Mouse (Mus musculus) small intestine, adult 2 months (tissue): ENCODE measurements around the gene Cwf19l1. TPM values are rescaled to one million over a fixed set of nuclear protein-coding genes. Genes with fewer than 3 reads are reported as not detected.

Source experiments
- H3K27ac ChIP-seq: fragments of 200-500 bp; 2 replicates; pipeline ENCODE4 v1.5.1; 2012; ENCODE audit warnings: low read depth, low read length, control low read depth, inconsistent platforms; ENCODE audit not compliant: insufficient read depth
- H3K27me3 ChIP-seq: fragments of 200-500 bp; 2 replicates; pipeline ENCODE4 v1.6.1; 2012; ENCODE audit warnings: mild to moderate bottlenecking, moderate library complexity, low read length, inconsistent platforms; ENCODE audit not compliant: control insufficient read depth, insufficient read depth
- H3K36me3 ChIP-seq: fragments of 200-500 bp; 2 replicates; pipeline ENCODE4 v1.6.1; 2012; ENCODE audit warnings: mild to moderate bottlenecking, low read length, control low read depth, inconsistent platforms; ENCODE audit not compliant: control insufficient read depth, insufficient read depth
- H3K4me1 ChIP-seq: fragments of 200-500 bp; 2 replicates; pipeline ENCODE4 v1.6.1; 2012; ENCODE audit warnings: low read length, inconsistent platforms, mixed read lengths; ENCODE audit not compliant: control insufficient read depth, insufficient read depth, insufficient read length
- H3K4me3 ChIP-seq: fragments of 200-500 bp; 2 replicates; pipeline ENCODE4 v1.5.1; 2012; ENCODE audit warnings: low read depth, mild to moderate bottlenecking, control low read depth, inconsistent platforms, low read length, moderate library complexity
- CTCF ChIP-seq: fragments of 200-500 bp; IDR thresholded peaks from 2 replicates; pipeline ENCODE4 v1.5.1; 2012; ENCODE audit warnings: low read depth, mild to moderate bottlenecking, control low read depth, inconsistent platforms, low read length, moderate library complexity, mixed read lengths; ENCODE audit not compliant: insufficient replicate concordance, insufficient read length; ENCODE audit errors: extremely low read depth
- POLR2A ChIP-seq: fragments of 200-500 bp; IDR thresholded peaks from 2 replicates; pipeline ENCODE4 v1.6.1; 2012; ENCODE audit warnings: low read depth, mild to moderate bottlenecking, control low read depth, inconsistent platforms, low read length, moderate library complexity
- WGBS: fragments of 180-500 bp; shearing (Covaris S2); methylation state at CpG from one replicate; pipeline ENCODE4 v1.1.7; 2018; 5-methylcytosine and 5-hydroxymethylcytosine counted together
- polyA plus RNA-seq: library from polyadenylated mRNA; depleted of rRNA; stranded (reverse); fragments of >200 nt; gene quantifications from 2 replicates; pipeline ENCODE4 v1.2.3, GENCODE M21; 2012; rRNA removed

Gene Cwf19l1
- 0.77 and 1.7 TPM in 2 replicates for polyA plus RNA-seq

DNA sequence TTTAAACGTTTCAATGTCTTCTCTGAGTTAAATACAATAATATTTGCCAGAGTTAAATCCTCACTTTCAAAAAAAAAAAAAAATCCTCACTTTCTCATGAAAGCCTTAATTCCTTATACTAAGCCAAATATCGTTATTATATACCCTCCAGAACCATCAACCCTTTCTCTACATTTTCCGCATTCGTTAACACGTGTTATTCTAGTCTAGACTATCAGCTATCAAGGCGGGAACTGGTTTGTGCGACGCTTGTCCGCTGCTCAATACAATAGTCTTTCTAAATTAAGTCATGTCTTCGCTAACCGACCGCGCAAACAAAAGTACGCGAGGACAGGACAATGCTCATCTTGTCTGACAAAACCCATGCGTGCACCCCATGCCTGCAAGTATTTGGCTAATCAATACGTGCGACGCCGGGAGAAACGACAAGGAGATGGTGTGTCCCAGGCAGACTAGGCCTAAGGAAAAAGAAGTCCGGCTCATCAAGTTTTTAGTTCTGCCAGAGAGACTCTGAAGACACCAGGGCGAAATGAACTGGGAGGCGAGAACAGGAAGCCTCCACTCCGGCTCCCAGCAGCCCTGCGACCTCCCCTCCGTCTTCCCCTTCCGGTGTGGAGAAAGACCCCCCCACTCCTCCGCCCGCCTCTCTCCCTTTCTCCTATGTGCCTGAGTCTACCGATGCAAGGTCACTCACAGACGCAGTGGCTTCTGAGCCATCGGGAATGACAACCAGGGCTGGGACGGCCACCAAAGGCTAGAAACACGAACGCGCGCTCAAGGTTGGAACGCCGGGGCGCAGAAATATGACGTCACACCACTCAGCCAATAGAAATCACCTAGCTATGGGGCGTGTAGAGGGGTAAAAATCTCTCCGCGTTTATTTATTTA lies at the start of gene Cwf19l1:
TSS of gene Cwf19l1 (minus strand) at position 805 of the 888 bp plus-strand sequence.
- TF ChIP-seq CTCF (no peak), POLR2A (no peak)
- no peaks in the 10 kb centered on the region for H3K27me3 ChIP-seq
- under 1% methylated on average over 45 of the region's 45 CpGs for WGBS
- peaks cover 2% of the 10 kb centered on the region; the same call in 1 of the 2 replicates for H3K4me1 ChIP-seq
- peak within 1 kb of the TSS; percentile 86 for H3K4me3 ChIP-seq
- peak within 1 kb of the TSS; percentile 37 for H3K27ac ChIP-seq
- peaks cover 15% of the 10 kb centered on the region for H3K36me3 ChIP-seq

DNA sequence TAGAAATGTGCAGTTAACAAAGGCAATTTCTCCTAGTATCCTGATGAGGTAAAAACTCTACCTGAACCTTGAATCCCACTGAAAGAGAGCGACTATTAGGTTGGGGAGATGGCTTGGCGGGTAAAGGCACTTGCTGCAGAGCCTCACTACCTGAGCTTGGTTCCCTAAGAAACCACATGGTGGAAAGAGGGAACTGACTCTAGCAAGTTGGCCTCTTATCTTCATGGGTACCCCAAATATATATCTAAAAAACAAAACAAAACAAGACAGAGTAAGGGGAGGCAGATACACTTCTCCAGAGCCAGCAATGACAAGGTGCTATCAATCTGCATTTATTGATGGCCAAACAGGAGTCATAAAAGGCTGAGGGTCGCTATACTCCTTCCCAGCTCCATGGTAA lies 48.3 kb upstream of the Cwf19l1 start:
- WGBS: 48% methylated on average over 3 of the region's 3 CpGs
- no peak for TF ChIP-seq POLR2A
- TF ChIP-seq CTCF: no peak
- H3K4me1 ChIP-seq: no peaks in the 10 kb centered on the region

DNA sequence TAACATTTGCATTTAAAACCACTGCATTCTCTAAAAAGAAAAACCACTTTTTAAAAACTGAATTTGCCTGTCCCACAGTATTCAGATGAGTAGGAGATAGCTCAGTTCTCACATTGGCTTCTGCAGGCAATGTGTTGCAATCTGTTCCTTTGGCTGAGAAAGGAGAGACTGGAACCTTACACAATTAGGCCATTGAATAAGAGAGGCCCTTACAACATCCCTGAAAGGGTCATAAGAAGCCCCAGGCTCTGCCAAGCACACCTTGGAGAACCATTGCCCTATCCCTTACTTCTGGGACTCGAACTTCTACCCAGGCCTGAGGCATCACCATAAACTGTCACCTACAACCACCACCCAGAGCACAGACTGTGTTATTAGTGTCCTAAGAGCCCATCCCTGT lies 44.8 kb upstream of the Cwf19l1 start:
- H3K4me3 ChIP-seq: no peak overlapping the region
- H3K27ac ChIP-seq: no peak overlapping the region
- H3K27me3 ChIP-seq: no peaks in the 10 kb centered on the region
- no peaks in the 10 kb centered on the region for H3K36me3 ChIP-seq
- 83% methylated on average over 1 of the region's 1 CpGs for WGBS
- no peaks in the 10 kb centered on the region for H3K4me1 ChIP-seq
- TF ChIP-seq POLR2A (no peak), CTCF (no peak)

More for the DNA sequence above, 48.3 kb upstream of the Cwf19l1 start:
- Histone ChIP-seq H3K27ac (no peak overlapping the region), H3K4me3 (no peak overlapping the region), H3K27me3 (no peaks in the 10 kb centered on the region), H3K36me3 (no peaks in the 10 kb centered on the region)

- WGBS: 71% methylated on average over 3 of the region's 3 CpGs
- H3K4me3 ChIP-seq: no peak overlapping the region
Measured at GRCm38 (mm10) chr19:44176741-44177140, 41.1 kb upstream of the Cwf19l1 start.

GRCm38 (mm10) chr19:44174835-44175234 lies 39.2 kb upstream of the Cwf19l1 start:
- no peaks in the 10 kb centered on the region for H3K27me3 ChIP-seq
- 58% methylated on average over 8 of the region's 8 CpGs for WGBS
- H3K36me3 ChIP-seq: no peaks in the 10 kb centered on the region
- TF ChIP-seq CTCF: no peak
- TF ChIP-seq POLR2A: no peak
- H3K4me1 ChIP-seq: no peaks in the 10 kb centered on the region
- H3K4me3 ChIP-seq: no peak overlapping the region
- H3K27ac ChIP-seq: no peak overlapping the region

More at GRCm38 (mm10) chr19:44176741-44177140, 41.1 kb upstream of the Cwf19l1 start:
- Histone ChIP-seq H3K4me1 (no peaks in the 10 kb centered on the region), H3K36me3 (no peaks in the 10 kb centered on the region), H3K27me3 (no peaks in the 10 kb centered on the region), H3K27ac (no peak overlapping the region)
- TF ChIP-seq POLR2A: no peak
- TF ChIP-seq CTCF: no peak

DNA sequence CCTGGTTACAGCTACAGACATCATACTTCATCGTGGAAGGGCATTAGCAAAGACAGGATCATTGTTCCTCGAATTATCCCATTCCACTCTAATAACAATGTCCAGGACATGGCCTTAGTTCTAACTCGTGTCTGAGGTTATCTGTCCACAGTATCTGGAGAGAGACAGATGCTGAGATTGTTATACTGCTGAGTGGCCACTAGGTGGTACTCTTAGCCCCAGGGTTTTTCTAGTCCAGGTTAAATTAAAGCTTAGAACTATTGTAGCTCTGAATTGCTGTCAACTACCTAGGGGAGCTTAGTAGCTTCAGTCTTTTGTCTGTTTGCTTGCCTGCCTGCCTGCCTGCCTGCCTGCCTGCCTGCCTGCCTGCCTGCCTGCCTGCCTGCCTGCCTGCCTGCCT lies 25.8 kb upstream of the Cwf19l1 start:
- Histone ChIP-seq H3K4me3 (no peak overlapping the region), H3K27me3 (no peaks in the 10 kb centered on the region), H3K36me3 (no peaks in the 10 kb centered on the region), H3K27ac (no peak overlapping the region), H3K4me1 (no peaks in the 10 kb centered on the region)
- WGBS: 11% methylated on average over 3 of the region's 3 CpGs
- TF ChIP-seq POLR2A (no peak), CTCF (no peak)

DNA sequence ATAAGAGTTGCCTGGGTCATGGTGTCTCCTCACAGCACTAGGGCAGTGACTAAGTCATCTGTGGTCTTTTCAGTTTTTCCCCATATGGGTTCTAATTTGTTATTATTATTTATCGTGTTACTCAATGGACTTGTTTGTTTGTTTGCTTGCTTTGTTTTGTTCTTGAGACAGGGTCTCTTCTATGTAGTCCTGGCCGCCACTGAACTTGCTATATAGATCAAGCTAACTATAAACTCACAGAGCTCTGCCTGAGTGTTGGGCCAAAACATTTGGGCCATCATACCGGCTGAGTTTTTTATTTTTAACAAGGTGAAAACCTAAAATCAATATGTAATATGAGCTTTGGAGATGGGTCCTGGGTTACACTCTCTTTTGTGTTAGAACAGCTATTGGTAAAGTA lies 23.7 kb upstream of the Cwf19l1 start:
- Histone ChIP-seq H3K4me1 (no peaks in the 10 kb centered on the region), H3K27ac (no peak overlapping the region), H3K36me3 (no peaks in the 10 kb centered on the region), H3K27me3 (no peaks in the 10 kb centered on the region), H3K4me3 (no peak overlapping the region)
- WGBS: 76% methylated on average over 3 of the region's 3 CpGs
- TF ChIP-seq CTCF (no peak), POLR2A (no peak)

GRCm38 (mm10) chr19:44157005-44157404 lies 21.3 kb upstream of the Cwf19l1 start:
- no peaks in the 10 kb centered on the region for H3K27me3 ChIP-seq
- no peaks in the 10 kb centered on the region for H3K36me3 ChIP-seq
- H3K4me3 ChIP-seq: no peak overlapping the region
- WGBS: 91% methylated on average over 10 of the region's 10 CpGs
- no peaks in the 10 kb centered on the region for H3K4me1 ChIP-seq
- H3K27ac ChIP-seq: no peak overlapping the region
- TF ChIP-seq CTCF: no peak
